Mouse (Mus musculus): ENCODE data around the gene Cd177. TPM values are rescaled to one million over a fixed set of nuclear protein-coding genes. Genes with fewer than 3 reads are reported as not detected.
"Not testable (repeated sequence)": the region's sequence is repeated elsewhere in the genome, so short reads cannot be mapped to it uniquely, and the experiment has no call there.

Gene Cd177
- 6.9 and 8.8 TPM in 2 replicates for polyA plus RNA-seq (2012; rRNA removed)

DNA sequence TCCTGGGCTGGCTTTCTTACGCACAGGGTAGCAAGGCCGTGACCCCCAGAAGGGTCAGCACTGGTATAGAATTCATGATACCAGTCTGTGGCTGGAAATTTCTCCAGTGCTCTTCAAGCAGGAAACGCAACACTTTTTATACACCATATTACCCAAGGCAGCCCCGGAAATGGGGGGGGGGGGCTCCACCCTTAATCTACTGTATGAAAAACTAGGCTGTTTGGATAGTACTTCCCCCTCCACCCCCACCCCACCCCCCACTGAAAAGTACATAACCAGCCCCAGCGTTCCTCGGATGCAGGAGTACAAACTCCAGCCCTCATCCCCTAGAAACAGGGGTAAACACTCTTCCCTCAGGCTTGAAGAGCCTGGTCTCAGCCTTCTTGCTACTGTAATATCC lies at the start of gene Cd177:
Gene Cd177, minus strand, starts transcription at position 101 of the 400 bp plus-strand sequence.
- H3K4me3 ChIP-seq (ENCODE audit: extremely low read depth, insufficient read depth, insufficient read length): no peak within 1 kb of the TSS
- H3K27me3 ChIP-seq (ENCODE audit: control insufficient read depth, insufficient read depth, low read length): no peaks in the 10 kb centered on the region
- WGBS: 75% methylated on average over 6 of the region's 6 CpGs
- no peak for TF ChIP-seq POLR2A (IDR thresholded peaks at IDR 0.05; ENCODE audit: low read depth, low read length)
- TF ChIP-seq CTCF (IDR thresholded peaks at IDR 0.05; ENCODE audit: extremely low read depth, insufficient read depth, insufficient read length, insufficient replicate concordance): no peak
- no peak for DNase-seq (ENCODE audit: low read depth in 1 of 2, low spot score in 2 of 2)
- no peaks in the 10 kb centered on the region for H3K4me1 ChIP-seq (ENCODE audit: control insufficient read depth, insufficient read depth, insufficient read length)
- no peak within 1 kb of the TSS for H3K27ac ChIP-seq (ENCODE audit: insufficient read depth, low read length)
- H3K36me3 ChIP-seq (ENCODE audit: control insufficient read depth, insufficient read depth, low read length): no peaks in the 10 kb centered on the region

GRCm38 (mm10) chr7:24809041-24809440 lies 48.9 kb upstream of the Cd177 start:
- TF ChIP-seq POLR2A (IDR thresholded peaks at IDR 0.05; ENCODE audit: low read depth, low read length): no peak
- TF ChIP-seq CTCF (IDR thresholded peaks at IDR 0.05; ENCODE audit: extremely low read depth, insufficient read depth, insufficient read length, insufficient replicate concordance): no peak
- H3K4me3 ChIP-seq (ENCODE audit: extremely low read depth, insufficient read depth, insufficient read length): no peak overlapping the region
- no peaks in the 10 kb centered on the region; the same call in 1 of the 2 replicates for H3K27me3 ChIP-seq (ENCODE audit: control insufficient read depth, insufficient read depth, low read length)
- H3K36me3 ChIP-seq (ENCODE audit: control insufficient read depth, insufficient read depth, low read length): no peaks in the 10 kb centered on the region
- H3K4me1 ChIP-seq (ENCODE audit: control insufficient read depth, insufficient read depth, insufficient read length): no peaks in the 10 kb centered on the region
- no peak for DNase-seq (ENCODE audit: low read depth in 1 of 2, low spot score in 2 of 2)
- WGBS: 64% methylated on average over 2 of the region's 2 CpGs
- peak overlapping the region; percentile 51; the same call in 1 of the 2 replicates for H3K27ac ChIP-seq (ENCODE audit: insufficient read depth, low read length)

DNA sequence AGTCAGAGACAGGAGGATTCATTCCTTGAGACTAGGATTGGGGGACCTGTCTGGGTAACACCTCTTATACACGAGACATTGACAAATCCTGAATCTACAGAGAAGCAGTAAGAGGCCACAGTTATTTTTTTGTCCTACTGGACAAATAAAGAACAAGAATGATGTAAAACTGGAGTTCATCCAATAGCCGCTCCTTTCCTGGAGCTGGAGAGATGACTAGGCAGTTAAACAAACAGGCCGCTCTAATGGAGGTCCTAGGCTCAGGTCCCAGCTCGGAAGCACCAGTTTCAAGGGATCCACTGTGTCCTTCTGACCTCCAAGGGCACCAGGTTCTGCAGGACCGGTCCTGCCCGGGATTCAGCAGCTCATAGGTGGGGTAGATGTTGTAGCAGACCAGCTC lies 44.7 kb upstream of the Cd177 start:
- H3K27ac ChIP-seq (ENCODE audit: insufficient read depth, low read length): no peak overlapping the region
- no peak for DNase-seq (ENCODE audit: low read depth in 1 of 2, low spot score in 2 of 2)
- no peaks in the 10 kb centered on the region for H3K36me3 ChIP-seq (ENCODE audit: control insufficient read depth, insufficient read depth, low read length)
- no peaks in the 10 kb centered on the region for H3K27me3 ChIP-seq (ENCODE audit: control insufficient read depth, insufficient read depth, low read length)
- H3K4me3 ChIP-seq (ENCODE audit: extremely low read depth, insufficient read depth, insufficient read length): no peak overlapping the region
- TF ChIP-seq CTCF (IDR thresholded peaks at IDR 0.05; ENCODE audit: extremely low read depth, insufficient read depth, insufficient read length, insufficient replicate concordance): no peak
- no peak for TF ChIP-seq POLR2A (IDR thresholded peaks at IDR 0.05; ENCODE audit: low read depth, low read length)
- H3K4me1 ChIP-seq (ENCODE audit: control insufficient read depth, insufficient read depth, insufficient read length): no peaks in the 10 kb centered on the region
- 83% methylated on average over 6 of the region's 6 CpGs for WGBS

GRCm38 (mm10) chr7:24802149-24802767 lies 42.1 kb upstream of the Cd177 start:
- Histone ChIP-seq H3K36me3 (ENCODE audit: control insufficient read depth, insufficient read depth, low read length) (no peaks in the 10 kb centered on the region), H3K4me1 (ENCODE audit: control insufficient read depth, insufficient read depth, insufficient read length) (no peaks in the 10 kb centered on the region), H3K27me3 (ENCODE audit: control insufficient read depth, insufficient read depth, low read length) (no peaks in the 10 kb centered on the region), H3K4me3 (ENCODE audit: extremely low read depth, insufficient read depth, insufficient read length) (no peak overlapping the region), H3K27ac (ENCODE audit: insufficient read depth, low read length) (no peak overlapping the region)
- DNase-seq (ENCODE audit: low read depth in 1 of 2, low spot score in 2 of 2): no peak
- WGBS: 16% methylated on average over 7 of the region's 7 CpGs
- TF ChIP-seq CTCF (IDR thresholded peaks at IDR 0.05; ENCODE audit: extremely low read depth, insufficient read depth, insufficient read length, insufficient replicate concordance) (no peak), POLR2A (IDR thresholded peaks at IDR 0.05; ENCODE audit: low read depth, low read length) (no peak)

- no peak for DNase-seq (ENCODE audit: low read depth in 1 of 2, low spot score in 2 of 2)
- no peak for TF ChIP-seq CTCF (IDR thresholded peaks at IDR 0.05; ENCODE audit: extremely low read depth, insufficient read depth, insufficient read length, insufficient replicate concordance)
- TF ChIP-seq POLR2A (IDR thresholded peaks at IDR 0.05; ENCODE audit: low read depth, low read length): no peak
- H3K27me3 ChIP-seq (ENCODE audit: control insufficient read depth, insufficient read depth, low read length): no peaks in the 10 kb centered on the region
- H3K4me1 ChIP-seq (ENCODE audit: control insufficient read depth, insufficient read depth, insufficient read length): no peaks in the 10 kb centered on the region
- H3K4me3 ChIP-seq (ENCODE audit: extremely low read depth, insufficient read depth, insufficient read length): no peak overlapping the region
- H3K27ac ChIP-seq (ENCODE audit: insufficient read depth, low read length): no peak overlapping the region
- WGBS: 93% methylated on average over 1 of the region's 1 CpGs
- no peaks in the 10 kb centered on the region for H3K36me3 ChIP-seq (ENCODE audit: control insufficient read depth, insufficient read depth, low read length)
These were observed 37.8 kb upstream of the Cd177 start for GRCm38 (mm10) chr7:24797918-24798317.

DNA sequence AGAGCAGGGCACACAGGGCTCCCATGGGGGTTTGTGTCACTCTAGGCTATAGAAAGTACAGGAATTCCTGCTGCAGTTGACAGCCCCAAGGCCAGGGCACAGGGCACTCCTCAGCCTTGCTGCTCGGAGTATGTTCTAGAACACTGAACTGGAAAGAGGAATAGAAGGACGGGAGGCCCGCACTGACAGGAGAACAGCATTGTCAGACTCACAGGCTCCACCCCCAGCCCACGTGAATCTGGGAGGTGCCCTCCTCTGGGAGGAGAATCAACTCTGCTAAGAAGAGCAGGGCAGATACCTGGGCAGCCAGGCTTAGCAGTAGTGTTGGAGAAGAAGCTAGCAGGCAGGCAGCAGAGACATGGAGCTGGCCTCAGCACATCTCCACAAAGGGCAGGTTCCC lies 16.8 kb upstream of the Cd177 start, which contains the start of gene Ceacam10:
Gene Ceacam10, plus strand, starts transcription at position 289 of the 400 bp plus-strand sequence.
- H3K27me3 ChIP-seq (ENCODE audit: control insufficient read depth, insufficient read depth, low read length); H3K36me3 ChIP-seq (ENCODE audit: control insufficient read depth, insufficient read depth, low read length); DNase-seq (ENCODE audit: low read depth in 1 of 2, low spot score in 2 of 2); H3K4me3 ChIP-seq (ENCODE audit: extremely low read depth, insufficient read depth, insufficient read length); H3K4me1 ChIP-seq (ENCODE audit: control insufficient read depth, insufficient read depth, insufficient read length); H3K27ac ChIP-seq (ENCODE audit: insufficient read depth, low read length): not testable (repeated sequence)
- WGBS: 34% methylated on average over 4 of the region's 4 CpGs

GRCm38 (mm10) chr7:24776145-24776544 lies 16.0 kb upstream of the Cd177 start:
- Histone ChIP-seq H3K27ac (ENCODE audit: insufficient read depth, low read length) (no peak overlapping the region), H3K4me3 (ENCODE audit: extremely low read depth, insufficient read depth, insufficient read length) (no peak overlapping the region), H3K4me1 (ENCODE audit: control insufficient read depth, insufficient read depth, insufficient read length) (no peaks in the 10 kb centered on the region), H3K36me3 (ENCODE audit: control insufficient read depth, insufficient read depth, low read length) (no peaks in the 10 kb centered on the region), H3K27me3 (ENCODE audit: control insufficient read depth, insufficient read depth, low read length) (0 out of 2 replicates have a peak, but pooled peaks cover 2% of the 10 kb centered on the region)
- TF ChIP-seq POLR2A (IDR thresholded peaks at IDR 0.05; ENCODE audit: low read depth, low read length) (no peak), CTCF (IDR thresholded peaks at IDR 0.05; ENCODE audit: extremely low read depth, insufficient read depth, insufficient read length, insufficient replicate concordance) (no peak)
- WGBS: 77% methylated on average over 2 of the region's 2 CpGs
- no peak for DNase-seq (ENCODE audit: low read depth in 1 of 2, low spot score in 2 of 2)
